Mouse (Mus musculus) lung, postnatal 14 days (tissue): ENCODE data around the gene Themis.

Experiments used
- DNase-seq: peaks from one replicate; pipeline ENCODE4 v3.0.0; 2021

Themis gene

GRCm38 (mm10) chr10:28811928-28812570 lies 143.9 kb downstream of the Themis start:
- DNase-seq = no peak

- no peak for DNase-seq
These were observed 144.4 kb downstream of the Themis start for GRCm38 (mm10) chr10:28812571-28812936.

GRCm38 (mm10) chr10:28816160-28816559 lies 148.0 kb downstream of the Themis start:
- no peak for DNase-seq

GRCm38 (mm10) chr10:28822320-28822719 lies 154.2 kb downstream of the Themis start:
- DNase-seq = no peak

GRCm38 (mm10) chr10:28842605-28843004 lies 174.4 kb downstream of the Themis start:
- no peak for DNase-seq

- DNase-seq = peak; percentile 54
These were observed 175.9 kb downstream of the Themis start for GRCm38 (mm10) chr10:28843755-28844717.

GRCm38 (mm10) chr10:28856154-28856553 lies 188.0 kb downstream of the Themis start:
- DNase-seq = no peak

- DNase-seq = no peak
These were observed 202.6 kb downstream of the Themis start for GRCm38 (mm10) chr10:28870580-28871354.

GRCm38 (mm10) chr10:28874605-28875004 lies 206.4 kb downstream of the Themis start:
- DNase-seq = no peak

GRCm38 (mm10) chr10:28887643-28888042 lies 219.5 kb downstream of the Themis start:
- DNase-seq = no peak

- DNase-seq = no peak
These were observed 222.7 kb downstream of the Themis start for GRCm38 (mm10) chr10:28890886-28891285.

GRCm38 (mm10) chr10:28898351-28898750 lies 230.2 kb downstream of the Themis start:
- DNase-seq = no peak
